Mouse (Mus musculus): ENCODE results near the gene Lhx4.

- TF ChIP-seq CTCF (IDR thresholded peaks at IDR 0.05; ENCODE audit: low read depth, low read length): no peak
- no peak for TF ChIP-seq POLR2A (IDR thresholded peaks at IDR 0.05; ENCODE audit: borderline replicate concordance, low read depth, low read length)
Observed at GRCm38 (mm10) chr1:155721443-155721842, 30.0 kb downstream of the Lhx4 start.

Measured in bone marrow macrophage, adult 2 months (primary cell).